Mouse (Mus musculus) retina, postnatal 1 day (tissue): Measurements from ENCODE around the gene Nrip1.

Experiments
- DNase-seq: peaks from one replicate; pipeline ENCODE4 v3.0.0-alpha.2; 2012

Nrip1 gene

GRCm38 (mm10) chr16:76371614-76371917 lies 2.1 kb downstream of the Nrip1 start:
- no peak for DNase-seq

DNA sequence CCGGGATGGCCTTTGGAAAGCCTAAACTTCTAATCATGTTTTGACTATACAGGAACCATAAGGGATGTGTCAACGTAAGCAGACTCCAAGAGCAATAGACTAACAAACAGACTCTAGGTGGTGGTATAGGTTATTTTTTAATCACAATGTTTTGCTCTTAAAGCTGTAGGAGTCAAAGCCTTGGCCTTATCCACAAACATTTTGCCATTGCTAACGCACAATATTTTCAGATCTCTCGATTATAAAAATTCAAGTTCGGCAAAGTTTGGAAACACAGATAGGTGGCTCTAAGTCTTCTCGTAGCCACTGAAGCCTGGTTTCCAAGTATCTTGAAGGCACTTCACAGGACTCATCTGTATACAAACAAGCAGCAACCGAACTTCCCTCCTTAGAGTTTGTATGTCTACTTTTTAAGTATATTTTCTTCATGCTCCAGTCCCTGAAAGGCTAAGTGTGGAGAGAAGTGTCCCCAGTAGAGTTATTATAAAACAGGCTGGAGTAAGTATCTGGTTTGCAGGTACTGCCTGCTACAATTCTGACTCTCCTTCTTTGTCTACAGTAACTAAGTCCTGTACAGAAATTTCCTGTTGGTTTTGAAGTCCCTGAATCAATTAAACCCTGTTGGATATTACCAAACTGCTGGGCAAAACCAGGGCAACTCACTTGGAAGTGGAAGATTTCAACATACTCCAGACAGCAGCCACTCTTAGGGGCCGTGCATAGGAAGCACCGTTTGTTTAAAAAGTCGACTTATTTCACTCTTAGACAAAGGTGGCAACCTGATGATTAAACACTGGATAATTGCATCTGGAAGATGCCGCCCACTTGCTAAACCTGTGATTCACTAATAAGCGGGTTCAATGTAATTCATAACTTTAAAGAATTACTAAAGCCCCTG lies 2.7 kb downstream of the Nrip1 start:
- peak; percentile 35 for DNase-seq

GRCm38 (mm10) chr16:76370041-76370715 lies 3.4 kb downstream of the Nrip1 start:
- DNase-seq, result peak; percentile 73

- no peak for DNase-seq
Measured at GRCm38 (mm10) chr16:76369236-76369635, 4.4 kb downstream of the Nrip1 start.

GRCm38 (mm10) chr16:76367261-76367908 lies 6.2 kb downstream of the Nrip1 start:
- no peak for DNase-seq

- DNase-seq, result no peak
Measured at GRCm38 (mm10) chr16:76365790-76366406, 7.7 kb downstream of the Nrip1 start.

DNA sequence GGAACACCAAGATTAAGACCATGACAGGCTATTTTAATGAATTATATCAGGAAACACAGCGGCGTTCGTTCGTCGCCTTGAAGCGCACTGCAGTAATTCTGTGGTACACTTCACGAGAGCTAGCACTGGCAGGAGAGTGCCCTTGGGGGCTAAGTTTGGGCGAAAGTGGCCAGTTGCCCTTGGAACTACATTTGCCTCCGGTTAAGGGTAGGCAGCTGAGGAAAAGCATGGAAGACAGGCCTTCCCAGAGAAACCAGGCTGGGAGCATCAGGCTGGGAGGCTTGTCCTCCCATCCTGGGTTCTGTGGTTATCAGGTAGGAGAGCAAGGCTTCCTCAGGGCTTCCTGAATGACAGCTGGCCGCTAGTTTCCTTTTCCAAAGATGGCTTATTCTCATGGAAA lies 8.4 kb downstream of the Nrip1 start:
- no peak for DNase-seq

DNA sequence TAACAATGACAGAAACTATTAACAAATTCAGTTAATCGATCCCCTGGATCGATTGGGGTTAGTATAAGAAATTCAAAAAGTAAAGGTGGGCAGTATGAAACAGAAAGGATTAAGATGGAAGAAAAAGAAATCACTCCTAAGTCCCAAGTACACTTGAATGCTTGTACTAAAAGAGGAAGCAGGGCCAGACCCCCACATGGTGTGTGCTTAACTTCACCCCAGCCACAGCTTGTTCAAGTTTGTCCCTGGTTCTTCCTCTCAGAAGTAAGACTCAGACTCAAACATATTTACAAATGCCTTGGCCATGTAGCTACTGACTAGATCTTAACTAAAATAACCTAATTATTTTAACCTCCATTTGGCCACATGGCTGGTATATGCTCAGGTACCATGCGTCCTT lies 10.0 kb downstream of the Nrip1 start:
- no peak for DNase-seq

DNA sequence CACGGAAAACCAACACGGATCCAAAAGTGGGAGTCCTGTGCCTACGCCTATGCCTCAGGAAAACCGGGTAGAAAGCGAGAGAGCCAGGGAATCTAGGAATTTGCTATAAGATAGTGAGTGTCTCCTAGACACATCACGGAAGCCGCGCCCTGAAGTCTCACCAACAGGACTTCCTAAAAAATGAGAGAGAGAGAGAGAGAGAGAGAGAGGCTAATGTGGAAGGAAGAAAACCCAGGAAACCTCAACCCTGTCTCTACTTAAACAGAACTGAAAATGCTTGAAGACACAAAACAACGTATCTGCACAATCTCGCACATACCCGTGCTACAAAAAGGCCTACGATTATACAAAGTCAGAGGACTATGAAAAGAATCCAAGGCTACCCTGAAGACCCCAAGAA lies 10.6 kb downstream of the Nrip1 start:
- no peak for DNase-seq

DNA sequence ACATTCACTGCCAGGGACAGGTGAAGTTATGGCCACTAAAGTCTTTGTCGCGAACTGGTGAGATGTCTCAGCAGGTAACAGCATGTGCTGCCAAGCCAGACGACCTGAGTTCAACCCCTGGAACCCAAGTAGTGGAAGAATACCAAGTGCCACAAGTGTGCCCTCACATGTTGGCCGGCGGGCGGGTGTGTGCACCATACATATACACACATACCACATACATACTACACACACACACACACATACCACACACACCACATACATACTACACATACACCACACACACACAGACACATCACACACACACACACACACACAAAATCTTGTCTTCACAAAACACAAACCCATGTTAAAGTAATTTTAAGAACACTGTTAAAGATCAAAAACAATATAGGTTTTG lies 13.2 kb downstream of the Nrip1 start:
- no peak for DNase-seq

GRCm38 (mm10) chr16:76358757-76359156 lies 14.9 kb downstream of the Nrip1 start:
- no peak for DNase-seq

- DNase-seq, result peak; percentile 43
Measured at GRCm38 (mm10) chr16:76358128-76358748, 15.4 kb downstream of the Nrip1 start.

GRCm38 (mm10) chr16:76357155-76357554 lies 16.5 kb downstream of the Nrip1 start:
- DNase-seq, result no peak

DNA sequence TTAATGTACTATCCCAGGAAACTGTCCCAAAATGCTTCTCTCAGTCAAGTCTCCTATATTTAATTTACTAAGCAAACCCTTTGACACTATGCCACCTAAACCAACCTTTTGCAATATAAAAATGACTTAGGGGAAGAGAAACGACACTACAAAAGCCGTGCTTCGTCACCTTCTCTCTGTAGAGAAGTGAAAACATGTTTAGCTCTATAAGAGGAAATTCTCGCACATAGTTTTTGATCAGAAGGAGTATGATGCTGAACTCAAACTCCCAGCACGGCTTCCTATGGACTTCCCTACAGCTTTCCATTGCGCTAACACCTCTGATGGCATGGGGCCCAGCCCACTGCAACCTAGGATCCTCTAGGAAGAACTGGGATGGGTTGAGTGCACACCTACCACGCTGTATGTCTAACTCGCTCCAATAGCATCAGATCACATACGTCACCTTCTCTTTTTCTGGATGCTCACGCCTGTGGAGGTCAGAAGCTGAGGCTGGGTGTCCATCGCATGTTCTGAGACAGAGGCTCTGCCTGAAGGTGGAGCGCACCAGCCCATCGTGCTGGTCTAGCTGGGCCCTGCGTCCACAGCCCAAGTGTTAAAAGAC lies 17.6 kb downstream of the Nrip1 start:
- no peak for DNase-seq

GRCm38 (mm10) chr16:76355267-76355666 lies 18.4 kb downstream of the Nrip1 start:
- DNase-seq, result no peak

- no peak for DNase-seq
Measured at GRCm38 (mm10) chr16:76354841-76355240, 18.8 kb downstream of the Nrip1 start.

DNA sequence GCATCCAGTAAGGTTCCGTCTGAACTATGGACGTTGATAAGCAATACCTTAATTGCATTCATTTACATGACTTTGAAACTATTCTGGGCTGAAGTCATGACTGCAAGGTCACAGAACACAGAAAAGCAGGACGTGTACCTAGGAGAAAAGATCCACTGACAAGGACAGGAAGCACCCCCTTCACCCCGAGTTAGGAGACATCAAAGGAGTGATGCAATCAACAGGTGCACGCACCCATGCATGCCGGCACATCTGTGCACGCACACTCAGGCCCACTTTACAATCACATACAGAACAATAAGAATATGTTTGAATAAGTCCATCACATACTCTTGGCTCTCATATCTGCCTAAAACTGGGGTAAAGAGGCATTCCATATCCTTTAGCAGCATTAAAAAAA lies 19.3 kb downstream of the Nrip1 start:
- no peak for DNase-seq

- DNase-seq, result no peak
Measured at GRCm38 (mm10) chr16:76350922-76351321, 22.7 kb downstream of the Nrip1 start.

GRCm38 (mm10) chr16:76349053-76349452 lies 24.6 kb downstream of the Nrip1 start:
- no peak for DNase-seq

DNA sequence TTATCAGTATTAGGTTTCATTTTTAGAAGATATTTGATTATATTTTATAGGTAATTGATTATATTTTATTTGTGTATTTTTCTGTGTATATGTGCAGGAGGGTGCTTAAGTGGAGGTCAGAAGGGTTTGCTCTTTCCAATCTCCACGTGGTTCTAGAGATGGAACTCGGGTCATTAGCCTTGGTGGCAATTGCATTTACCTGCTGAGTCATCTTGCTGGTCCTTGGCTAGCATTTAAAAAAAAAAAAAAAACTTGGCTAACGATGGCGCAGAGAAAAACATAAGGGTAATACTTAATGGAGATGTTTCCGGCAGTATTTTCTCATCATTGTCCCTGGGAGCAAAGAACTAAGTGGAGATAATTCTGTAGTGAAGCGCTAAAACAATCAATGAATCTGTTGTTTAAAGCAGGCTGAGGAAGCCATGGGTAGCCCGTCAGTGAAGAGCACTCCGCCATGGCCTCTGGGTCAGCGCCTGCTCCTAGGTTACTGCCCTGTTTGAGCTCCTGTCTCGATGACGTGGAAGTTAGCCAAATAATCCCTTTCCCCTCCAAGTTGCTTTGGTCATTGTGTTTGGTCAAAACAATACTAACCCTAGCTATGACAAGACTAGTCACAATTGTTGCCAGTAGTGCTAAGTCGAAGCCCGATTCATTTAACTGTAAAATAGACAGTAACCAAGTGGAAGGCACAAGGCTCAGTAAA lies 25.8 kb downstream of the Nrip1 start:
- DNase-seq, result no peak

- DNase-seq, result no peak
Measured at GRCm38 (mm10) chr16:76346371-76346770, 27.3 kb downstream of the Nrip1 start.
